Mouse (Mus musculus) C2C12 (cell line): ENCODE results near the gene Spg7.

Source experiments
- CTCF ChIP-seq: IDR thresholded peaks from one replicate; pipeline ENCODE4 v1.5.1; 2011; ENCODE audit not compliant: control insufficient read depth, insufficient read depth, insufficient read length
- MAX ChIP-seq: IDR thresholded peaks from one replicate; pipeline ENCODE4 v1.6.1; 2011; ENCODE audit warnings: mild to moderate bottlenecking, control low read depth

GRCm38 (mm10) chr8:123097786-123098584 lies 35.2 kb downstream of the Spg7 start:
- TF ChIP-seq CTCF, result no peak
- TF ChIP-seq MAX, result no peak
